Mouse (Mus musculus) thymus, postnatal 36 days (tissue): ENCODE results near the gene Zbtb17.

Experiments
- DNase-seq, 2 experiments: peaks; one replicate each; pipeline ENCODE4 v3.0.0; 2022; ENCODE audit warnings: mixed read lengths in 2 of 2

Gene Zbtb17

DNA sequence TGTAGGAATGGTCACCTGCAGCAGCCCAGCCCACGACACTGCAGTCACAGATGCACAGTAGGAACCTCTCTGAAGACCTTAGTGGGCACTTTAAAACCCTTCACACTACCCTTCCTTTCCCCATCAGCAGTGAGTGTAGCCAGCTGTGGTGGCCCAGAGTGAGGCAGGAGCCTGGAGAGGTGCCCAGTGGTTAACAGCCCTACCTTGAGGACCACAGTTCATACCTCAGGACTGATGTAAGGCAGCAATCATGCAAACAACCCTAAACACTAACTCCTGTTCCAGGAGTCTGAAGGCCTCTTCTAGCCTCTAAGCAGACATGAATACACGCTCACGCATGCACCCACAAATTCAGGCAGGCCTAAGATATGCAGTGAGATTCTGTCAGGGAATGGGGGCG, 60.0 kb downstream of the Zbtb17 start:
- no peak for DNase-seq

DNA sequence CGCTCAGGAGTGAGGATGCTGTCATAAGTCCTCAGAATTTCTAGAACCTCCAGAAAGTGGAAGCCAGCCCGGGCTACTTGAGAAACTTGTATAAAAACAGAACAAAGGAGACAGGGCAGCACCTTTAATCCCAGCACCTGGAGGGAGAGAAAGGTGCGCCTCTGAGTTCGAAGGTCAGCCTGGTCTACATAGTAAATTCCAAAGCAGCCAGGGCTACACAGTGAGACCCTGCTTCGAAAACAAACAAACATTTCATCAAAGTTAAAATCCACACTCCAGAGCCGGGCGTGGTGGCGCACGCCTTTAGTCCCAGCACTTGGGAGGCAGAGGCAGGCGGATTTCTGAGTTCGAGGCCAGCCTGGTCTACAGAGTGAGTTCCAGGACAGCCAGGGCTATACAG, 61.4 kb downstream of the Zbtb17 start:
- DNase-seq = no peak

GRCm38 (mm10) chr4:141506352-141506751, 61.9 kb downstream of the Zbtb17 start:
- no peak for DNase-seq

DNA sequence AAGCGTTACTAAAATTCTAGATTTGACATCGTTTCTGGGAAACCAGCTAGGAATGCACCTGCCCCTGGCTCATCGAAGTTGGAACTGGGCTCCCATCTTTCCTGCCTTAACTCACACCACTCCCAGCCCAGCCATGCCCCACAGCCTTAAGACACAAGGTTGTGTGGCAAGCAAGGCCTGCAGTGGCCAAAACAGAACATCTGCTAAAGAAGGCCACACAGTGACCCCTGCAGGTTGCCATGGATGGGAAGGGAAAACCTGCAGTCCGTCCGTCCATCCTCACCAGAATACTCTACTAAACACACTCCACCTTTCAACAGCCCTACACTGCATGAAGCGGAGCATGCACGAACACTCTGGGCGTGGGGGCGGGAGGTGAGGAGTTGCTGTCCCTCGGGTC, 62.4 kb downstream of the Zbtb17 start:
- no peak for DNase-seq

- no peak for DNase-seq
Measured at GRCm38 (mm10) chr4:141510457-141510856, 66.0 kb downstream of the Zbtb17 start.

DNA sequence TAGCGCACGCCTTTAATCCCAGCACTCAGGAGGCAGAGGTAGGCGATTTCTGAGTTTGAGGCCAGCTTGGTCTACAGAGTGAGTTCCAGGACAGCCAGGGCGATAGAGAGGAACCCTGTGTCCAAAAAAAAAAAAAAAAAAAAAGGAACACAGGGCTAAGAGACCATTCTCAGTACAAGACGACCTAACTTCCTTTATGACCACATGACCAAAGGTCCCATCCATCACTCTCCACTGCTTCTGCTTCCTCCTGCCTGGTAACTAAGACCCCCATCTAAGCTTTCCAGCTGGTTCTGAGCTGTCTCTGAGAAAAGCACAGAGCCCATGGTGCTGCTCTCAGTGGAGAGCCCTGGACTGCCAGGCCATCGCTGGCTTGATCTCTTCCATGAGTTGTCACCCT, 67.7 kb downstream of the Zbtb17 start:
- DNase-seq = no peak

DNA sequence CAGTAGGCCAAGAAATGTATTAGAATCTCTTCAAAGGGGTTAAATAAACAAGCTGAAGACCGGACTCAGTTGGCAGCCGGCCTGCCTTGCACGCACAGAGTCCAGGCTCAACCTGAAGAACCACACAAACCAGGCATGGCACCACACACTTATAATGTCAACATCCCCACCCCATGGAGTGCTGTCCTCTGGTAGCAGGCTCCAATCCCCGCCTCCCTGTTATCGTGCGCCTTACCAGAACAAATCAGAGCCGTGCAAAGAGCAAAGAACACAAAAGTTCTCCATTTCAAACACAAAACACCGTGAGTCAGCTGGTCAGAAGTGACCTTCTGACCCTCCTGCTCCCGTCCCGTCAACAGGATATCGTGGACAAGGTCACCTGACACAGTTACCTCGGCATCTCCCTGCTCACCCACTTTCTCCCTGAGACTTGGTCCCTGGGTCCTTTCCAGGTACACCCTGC, 69.8 kb downstream of the Zbtb17 start:
- no peak for DNase-seq
